Comparison of ENCODE assay signal across 11 mouse cellular contexts in the genomic region with DNA sequence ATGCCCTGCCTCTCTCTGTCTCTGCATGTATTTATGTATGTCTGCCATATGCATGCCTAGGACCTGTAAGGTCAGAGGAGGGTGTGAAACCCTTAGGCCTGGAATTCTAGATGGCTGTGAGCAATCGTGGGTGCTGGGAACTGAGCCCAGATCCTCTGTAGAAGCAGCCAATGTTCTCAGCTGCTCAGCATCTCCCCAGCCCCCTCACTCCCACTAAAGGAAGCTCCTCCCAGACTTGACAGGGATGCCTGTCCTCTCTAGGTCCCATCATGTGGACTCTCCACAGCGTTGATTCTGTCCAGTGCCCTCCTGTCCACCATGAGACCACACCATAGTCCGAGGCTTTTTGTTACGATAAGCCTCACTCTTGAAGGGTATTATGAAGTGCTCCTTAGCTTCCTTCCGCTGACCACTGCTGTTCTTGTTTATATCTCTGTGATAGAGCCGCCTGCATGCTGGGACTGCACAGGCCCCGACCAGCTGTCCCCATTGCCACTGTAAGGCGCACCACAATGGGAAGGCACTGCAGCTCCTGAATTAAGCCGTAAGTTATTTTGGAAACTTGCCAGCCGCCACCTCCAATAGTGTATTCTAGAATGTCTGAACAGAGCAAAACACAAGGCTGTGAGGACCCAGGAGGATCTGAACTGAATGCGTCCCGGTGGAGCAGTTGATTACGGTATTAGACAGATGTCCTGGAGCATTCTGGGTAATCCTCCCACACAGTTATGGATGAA. TPM values are rescaled to one million over a fixed set of nuclear protein-coding genes. Genes with fewer than 3 reads are reported as not detected.
A peak's percentile ranks its signal among the peaks of the same experiment; 100 is the strongest.
DNase-seq lines count a peak whose midpoint lies in the region; ATAC-seq and TF ChIP-seq lines count a peak whose summit lies in the region.
"Had no signal": no experiment of that assay in that cellular context is flagged by ENCODE, and none has a peak within 500 bp of the region (broad histone marks: within the 10 kb centered on the region; RNA-seq: fewer than 3 reads in every experiment).

No protein-coding gene starts in this region.

- no peak overlapping the region for H3K4me3 ChIP-seq in lung, embryonic 14.5 days (ENCODE audit: low read depth, low read length)
- no peak overlapping the region for H3K4me3 ChIP-seq in hindbrain, postnatal 0 days (ENCODE audit: low read length)
- no peak overlapping the region for H3K4me3 ChIP-seq in neural tube, embryonic 15.5 days (replicated peaks)
- H3K4me3 ChIP-seq: heart, embryonic 13.5 days had no signal

- DNase-seq in cerebellum, postnatal 10 days, result peak; percentile 46 to 58
- DNase-seq in cerebellum, adult 9-11 months, result no peak
- peak; percentile 44 for DNase-seq in lung, embryonic 14.5 days
- no peak for DNase-seq in lung, postnatal 25 days (ENCODE audit: low spot score)
- peak; percentile 74 for DNase-seq in hindbrain, postnatal 0 days (ENCODE audit: low spot score)
- no peak for DNase-seq in thymus, postnatal 10 days (ENCODE audit: low spot score in 2 of 2)
- no peak for DNase-seq in Muller cell, postnatal 12 days (ENCODE audit: inconsistent ontology term)

- H3K9me3 ChIP-seq in lung, embryonic 14.5 days (ENCODE audit: low read depth, low read length), result no peaks in the 10 kb centered on the region
- H3K9me3 ChIP-seq in hindbrain, postnatal 0 days (ENCODE audit: low read length), result no peaks in the 10 kb centered on the region
- H3K9me3 ChIP-seq in neural tube, embryonic 15.5 days (replicated peaks), result no peaks in the 10 kb centered on the region
- H3K9me3 ChIP-seq: heart, embryonic 13.5 days had no signal

- no peak overlapping the region for H3K9ac ChIP-seq in lung, embryonic 14.5 days
- H3K9ac ChIP-seq in hindbrain, postnatal 0 days (replicated peaks; ENCODE audit: low read length), result no peak overlapping the region
- H3K9ac ChIP-seq in neural tube, embryonic 15.5 days (replicated peaks), result 0 out of 2 replicates have a peak overlapping the region, but pooled peaks have one; percentile 1
- H3K9ac ChIP-seq: heart, embryonic 13.5 days had no signal

- TF ChIP-seq CTCF in lung, embryonic 14.5 days (IDR thresholded peaks at IDR 0.05; ENCODE audit: low read depth), result no peak
- no peak for TF ChIP-seq CTCF in hindbrain, postnatal 0 days (IDR thresholded peaks at IDR 0.05; ENCODE audit: low read depth)

- WGBS in lung, embryonic 14.5 days, result 48% methylated on average over 13 of the region's 13 CpGs
- WGBS in hindbrain, postnatal 0 days, result 40% methylated on average over 13 of the region's 13 CpGs
- 31% methylated on average over 13 of the region's 13 CpGs for WGBS in neural tube, embryonic 15.5 days

- H3K27me3 ChIP-seq in lung, embryonic 14.5 days (ENCODE audit: insufficient read depth, low read length), result no peaks in the 10 kb centered on the region
- no peaks in the 10 kb centered on the region for H3K27me3 ChIP-seq in hindbrain, postnatal 0 days (ENCODE audit: insufficient read depth, low read length)
- H3K27me3 ChIP-seq in neural tube, embryonic 15.5 days (replicated peaks), result no peaks in the 10 kb centered on the region
- H3K27me3 ChIP-seq: heart, embryonic 13.5 days had no signal

- H3K36me3 ChIP-seq in lung, embryonic 14.5 days (ENCODE audit: insufficient read depth), result no peaks in the 10 kb centered on the region
- H3K36me3 ChIP-seq in hindbrain, postnatal 0 days (ENCODE audit: insufficient read depth, low read length), result no peaks in the 10 kb centered on the region
- no peaks in the 10 kb centered on the region for H3K36me3 ChIP-seq in neural tube, embryonic 15.5 days
- H3K36me3 ChIP-seq: heart, embryonic 13.5 days had no signal

- H3K27ac ChIP-seq in lung, embryonic 14.5 days (ENCODE audit: low read depth), result no peak overlapping the region
- peak overlapping the region; percentile 15; the same call in 1 of the 2 replicates for H3K27ac ChIP-seq in hindbrain, postnatal 0 days
- H3K27ac ChIP-seq in neural tube, embryonic 15.5 days (replicated peaks), result peak overlapping the region; percentile 70
- H3K27ac ChIP-seq: heart, embryonic 13.5 days; macrophage had no signal

- no peaks in the 10 kb centered on the region for H3K4me1 ChIP-seq in lung, embryonic 14.5 days (ENCODE audit: insufficient read depth)
- no peaks in the 10 kb centered on the region for H3K4me1 ChIP-seq in hindbrain, postnatal 0 days (ENCODE audit: insufficient read depth, low read length)
- H3K4me1 ChIP-seq in neural tube, embryonic 15.5 days, result peaks cover 13% of the 10 kb centered on the region

- H3K4me2 ChIP-seq in lung, embryonic 14.5 days, result no peak overlapping the region
- H3K4me2 ChIP-seq in hindbrain, postnatal 0 days (ENCODE audit: low read depth, low read length), result no peak overlapping the region
- peak overlapping the region; percentile 25; the same call in 1 of the 2 replicates for H3K4me2 ChIP-seq in neural tube, embryonic 15.5 days
- H3K4me2 ChIP-seq: heart, embryonic 13.5 days had no signal

- ATAC-seq in lung, embryonic 14.5 days (ENCODE audit: insufficient read depth), result no peak
- peak; percentile 76 for ATAC-seq in hindbrain, postnatal 0 days
- ATAC-seq in neural tube, embryonic 15.5 days (ENCODE audit: low FRiP score), result peak; percentile 86

RNA-seq across cellular contexts. Expression of gene Uts2, which starts 40.4 kb away (rescaled TPM):
- not detected in 2 replicates for polyA plus RNA-seq in lung, embryonic 14.5 days (2014; fragmentation: Nextera tagmentation; extraction: Ambion mirVana)
- not detected in 2 replicates for total RNA-seq in hindbrain, postnatal 0 days (2014; rRNA removed)
- polyA plus RNA-seq in hindbrain, postnatal 0 days (2015; fragmentation: Nextera tagmentation; extraction: Ambion mirVana), result 0.74 and 0.79 TPM in 2 replicates
- 5.5 and 6.1 TPM in 2 replicates for polyA plus RNA-seq in neural tube, embryonic 15.5 days (2015; fragmentation: Nextera tagmentation; extraction: Ambion mirVana)
- polyA plus RNA-seq: heart, embryonic 13.5 days; large intestine, adult 2 months; macrophage had no signal

RNA-seq across cellular contexts. Expression of gene Tnfrsf9, which starts 42.2 kb away (rescaled TPM):
- 0.12 TPM in 1 of 2 replicates, not detected in the other for polyA plus RNA-seq in lung, embryonic 14.5 days (2014; fragmentation: Nextera tagmentation; extraction: Ambion mirVana)
- 0.52 and 2.4 TPM in 2 replicates for total RNA-seq in hindbrain, postnatal 0 days (2014; rRNA removed)
- polyA plus RNA-seq in hindbrain, postnatal 0 days (2015; fragmentation: Nextera tagmentation; extraction: Ambion mirVana), result 0.09 and 0.34 TPM in 2 replicates
- polyA plus RNA-seq in neural tube, embryonic 15.5 days (2015; fragmentation: Nextera tagmentation; extraction: Ambion mirVana), result 0.44 and 2.8 TPM in 2 replicates

RNA-seq across cellular contexts. Expression of gene Park7, which starts 42.3 kb away (rescaled TPM):
- polyA plus RNA-seq in lung, embryonic 14.5 days (2014; fragmentation: Nextera tagmentation; extraction: Ambion mirVana), result 477 and 500 TPM in 2 replicates
- total RNA-seq in hindbrain, postnatal 0 days (2014; rRNA removed), result 126 and 135 TPM in 2 replicates
- 449 and 470 TPM in 2 replicates for polyA plus RNA-seq in hindbrain, postnatal 0 days (2015; fragmentation: Nextera tagmentation; extraction: Ambion mirVana)
- 384 and 410 TPM in 2 replicates for polyA plus RNA-seq in neural tube, embryonic 15.5 days (2015; fragmentation: Nextera tagmentation; extraction: Ambion mirVana)

Comparison
In these comparisons a context has a peak if more than half of its experiments do, and no peak if none do; other contexts are left out.
1. DNase-seq: peak in cerebellum, postnatal 10 days (2 of 2), lung, embryonic 14.5 days (single experiment) and hindbrain, postnatal 0 days (single experiment); none in cerebellum, adult 9-11 months (single experiment), lung, postnatal 25 days (single experiment), thymus, postnatal 10 days (0 of 2) and Muller cell, postnatal 12 days (single experiment).